Mouse (Mus musculus): ENCODE measurements around the gene BC052040.

BC052040 gene

DNA sequence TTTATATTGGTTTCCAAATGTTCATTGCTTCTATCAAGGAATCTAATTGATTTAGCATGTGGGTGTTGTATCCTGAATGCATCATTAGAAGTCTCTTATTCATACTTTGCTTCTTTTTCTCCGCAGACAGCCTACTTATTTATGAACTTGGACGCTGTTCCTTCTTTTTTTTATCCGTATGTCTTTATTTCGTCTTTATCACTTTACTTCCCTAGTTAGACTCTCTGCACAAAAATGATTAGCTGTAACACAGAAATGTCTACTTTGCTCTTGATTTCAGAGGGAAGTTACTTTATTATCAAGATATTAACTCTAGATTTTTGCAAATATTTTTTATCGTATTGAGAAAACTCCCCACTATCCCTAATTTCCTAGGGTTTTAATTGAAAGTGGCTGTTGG is 117.5 kb downstream of the BC052040 start:
- no peak for DNase-seq (ENCODE audit: low read depth, low spot score)

GRCm38 (mm10) chr2:115702610-115703009 is 121.1 kb downstream of the BC052040 start:
- DNase-seq (ENCODE audit: low read depth, low spot score): no peak

GRCm38 (mm10) chr2:115717535-115717934 is 136.0 kb downstream of the BC052040 start:
- DNase-seq (ENCODE audit: low read depth, low spot score): no peak

DNA sequence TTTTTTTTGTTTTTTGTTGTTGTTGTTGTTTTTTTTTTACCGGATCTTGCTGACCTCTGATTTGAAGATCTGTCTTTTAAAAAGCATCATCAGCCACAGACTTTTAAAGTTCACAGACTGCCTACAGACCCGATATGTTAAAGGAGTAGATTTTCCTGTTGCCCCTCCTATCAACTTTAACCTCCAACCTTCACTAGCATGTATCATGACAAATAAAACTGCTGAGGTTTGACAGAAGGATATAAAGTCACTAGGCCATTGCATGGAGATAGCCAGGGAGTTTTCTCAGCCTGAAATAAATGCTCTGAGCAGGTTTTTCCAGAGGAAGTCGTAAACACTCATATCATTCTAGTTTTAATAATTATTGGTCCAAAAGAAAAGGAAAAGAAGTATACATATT is 136.5 kb downstream of the BC052040 start:
- DNase-seq (ENCODE audit: low read depth, low spot score): no peak

GRCm38 (mm10) chr2:115723452-115723851 is 141.9 kb downstream of the BC052040 start:
- no peak for DNase-seq (ENCODE audit: low read depth, low spot score)

DNA sequence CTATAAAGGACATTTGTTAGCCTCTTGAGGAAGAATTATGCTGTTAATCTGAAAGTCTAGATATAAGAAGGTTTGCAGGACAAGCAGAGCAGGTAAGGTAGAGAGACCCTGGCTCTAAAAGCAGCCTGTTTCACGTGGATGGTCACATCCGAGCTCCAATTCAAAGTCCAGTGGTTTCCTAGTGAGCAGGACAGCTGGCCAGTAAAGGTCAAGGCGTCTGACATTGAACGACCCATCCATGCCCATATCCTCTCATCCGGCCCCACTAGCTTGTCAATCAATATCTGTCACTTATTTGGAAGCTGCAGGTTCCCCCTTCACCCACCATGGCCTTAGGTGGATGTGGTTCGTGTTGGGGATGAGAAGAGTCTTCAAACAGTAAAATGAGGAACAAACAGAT is 142.7 kb downstream of the BC052040 start:
- no peak for DNase-seq (ENCODE audit: low read depth, low spot score)

- DNase-seq (ENCODE audit: low read depth, low spot score): no peak
Measured at GRCm38 (mm10) chr2:115724726-115725125, 143.2 kb downstream of the BC052040 start.

DNA sequence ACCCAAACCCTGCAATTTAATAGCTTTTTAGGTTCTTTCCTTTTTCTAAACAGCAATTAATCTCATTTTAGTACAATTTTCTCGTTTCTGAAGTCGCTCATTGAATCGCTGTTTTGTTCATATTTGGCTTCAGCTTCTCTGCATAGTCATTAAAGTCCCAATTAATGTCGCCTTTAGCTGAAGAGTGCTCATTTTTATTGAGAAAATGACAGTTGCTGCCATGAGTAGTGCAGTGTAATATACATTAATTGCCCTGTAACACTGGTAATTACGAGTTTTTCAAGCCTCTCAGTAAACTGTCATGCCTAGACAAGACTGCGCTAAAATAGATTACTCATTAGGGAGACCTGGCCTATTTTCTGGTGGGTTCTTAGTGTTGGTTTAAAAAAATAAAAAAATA is 144.0 kb downstream of the BC052040 start:
- DNase-seq (ENCODE audit: low read depth, low spot score): no peak

DNA sequence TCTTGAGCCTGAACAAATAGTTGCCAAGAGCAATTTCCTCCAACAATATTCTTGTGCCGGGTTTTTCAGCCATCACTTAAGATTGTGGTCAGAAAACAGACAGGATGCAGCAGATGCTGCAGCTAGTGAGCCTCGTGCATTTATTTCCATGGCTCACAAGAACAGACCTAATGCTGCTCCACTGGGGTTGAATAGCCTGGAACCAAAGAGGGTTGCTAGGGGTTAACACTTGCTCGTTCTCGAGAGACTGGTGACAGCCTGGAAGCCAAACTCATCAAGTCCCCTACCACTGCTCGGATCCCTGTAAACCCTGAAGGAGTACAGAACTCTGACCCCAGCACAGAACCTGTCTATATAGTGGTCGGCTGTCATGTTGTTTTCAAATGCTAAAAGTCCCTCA is 144.4 kb downstream of the BC052040 start:
- no peak for DNase-seq (ENCODE audit: low read depth, low spot score)

DNA sequence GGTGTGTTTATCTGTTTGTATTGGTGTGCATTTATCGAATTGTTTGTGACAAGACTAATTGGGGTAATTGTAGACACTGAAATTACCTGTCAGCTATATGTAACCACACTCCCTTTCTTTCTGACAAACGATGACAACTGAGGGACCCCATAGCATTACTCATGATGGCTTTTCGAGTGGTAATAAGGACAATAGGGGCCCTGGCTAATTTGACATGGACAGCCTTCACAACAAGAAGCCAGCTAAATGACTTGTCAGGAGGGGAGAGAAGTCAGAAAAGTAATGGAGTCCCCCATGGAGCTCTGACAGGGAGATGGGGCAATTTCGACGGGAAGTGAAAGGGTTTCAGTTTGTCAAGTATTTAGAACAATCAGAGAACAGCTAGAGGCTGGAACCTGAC is 145.3 kb downstream of the BC052040 start:
- no peak for DNase-seq (ENCODE audit: low read depth, low spot score)

DNA sequence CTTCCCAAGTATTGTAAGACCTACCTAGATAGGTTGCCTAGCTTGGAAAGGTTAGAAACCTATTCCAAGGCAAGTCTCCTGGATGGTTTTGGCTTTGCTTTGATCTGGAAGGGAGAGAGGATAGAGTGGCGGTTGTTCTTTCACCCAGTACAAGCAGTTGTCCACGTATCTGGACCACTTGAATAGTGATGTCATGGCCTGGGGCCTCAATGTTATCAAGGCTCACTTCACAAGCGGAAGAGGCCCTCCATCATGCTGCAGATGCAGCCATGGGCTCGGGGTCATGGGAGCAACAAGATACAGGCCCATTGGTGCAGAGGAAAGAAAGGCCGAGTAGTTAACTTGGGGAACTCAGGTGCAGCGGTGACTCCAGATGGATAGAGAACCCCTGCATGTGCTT is 147.1 kb downstream of the BC052040 start:
- DNase-seq (ENCODE audit: low read depth, low spot score): no peak

- no peak for DNase-seq (ENCODE audit: low read depth, low spot score)
Measured at GRCm38 (mm10) chr2:115730502-115730901, 149.0 kb downstream of the BC052040 start.

GRCm38 (mm10) chr2:115731171-115731570 is 149.7 kb downstream of the BC052040 start:
- DNase-seq (ENCODE audit: low read depth, low spot score): no peak

- DNase-seq (ENCODE audit: low read depth, low spot score): no peak
Measured at GRCm38 (mm10) chr2:115732572-115732971, 151.1 kb downstream of the BC052040 start.

GRCm38 (mm10) chr2:115733017-115733692 is 151.6 kb downstream of the BC052040 start:
- DNase-seq (ENCODE audit: low read depth, low spot score): no peak

DNA sequence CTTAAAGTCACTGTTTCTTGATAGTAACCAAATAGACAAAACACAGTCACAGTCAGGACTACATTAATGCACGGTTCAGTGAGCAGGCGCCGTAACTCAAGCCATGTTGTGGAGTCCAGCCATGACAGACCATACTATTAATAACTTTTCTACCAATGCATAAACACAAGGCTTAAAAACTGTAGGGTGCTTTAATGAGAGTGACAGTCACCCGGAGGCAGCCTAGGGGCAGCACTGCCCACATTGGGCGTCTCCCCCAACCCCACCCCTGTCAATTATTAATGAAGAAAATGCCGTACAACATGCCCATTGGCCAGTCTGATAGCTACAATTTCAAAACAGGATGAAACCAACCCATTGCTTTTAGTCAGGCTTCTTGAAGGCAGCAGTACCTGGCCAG is 153.3 kb downstream of the BC052040 start:
- DNase-seq (ENCODE audit: low read depth, low spot score): no peak

DNA sequence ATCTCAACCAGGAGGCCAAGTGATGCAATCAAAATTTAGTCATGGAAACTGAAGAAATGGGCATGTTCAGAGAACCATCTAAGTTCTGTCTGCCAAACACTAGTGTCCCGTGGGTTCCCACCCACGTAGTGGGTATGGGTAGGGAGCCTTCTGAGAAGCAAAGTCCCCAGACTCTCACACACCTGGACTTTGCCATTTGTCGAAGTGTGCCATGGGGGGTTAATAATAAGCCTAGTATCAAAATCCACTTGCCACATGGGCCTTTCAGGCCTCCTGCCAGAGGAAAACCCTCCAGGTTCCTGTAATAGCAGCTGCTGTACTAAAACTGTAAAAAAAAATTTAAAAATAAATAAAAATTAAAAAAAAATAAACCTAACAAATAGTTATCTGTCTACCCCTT is 154.9 kb downstream of the BC052040 start:
- no peak for DNase-seq (ENCODE audit: low read depth, low spot score)

DNA sequence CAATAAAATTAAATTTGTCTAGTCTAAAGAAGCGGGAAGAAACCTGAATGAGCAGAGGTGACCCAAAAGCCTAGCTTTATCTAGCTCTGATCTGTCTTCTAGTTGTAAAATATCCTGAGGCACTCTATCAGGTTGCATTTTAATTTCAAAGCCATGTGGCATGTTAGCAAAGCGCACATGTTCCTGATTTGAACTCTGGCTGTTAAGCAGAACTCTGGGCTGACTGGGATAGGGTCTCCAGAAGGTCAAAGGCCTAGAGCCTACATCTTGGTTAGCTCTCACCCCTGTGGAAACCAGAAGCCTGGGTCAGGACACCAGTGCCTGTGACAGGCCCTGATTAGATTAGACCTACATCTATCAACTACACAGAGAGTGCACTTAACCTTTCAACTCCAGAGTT is 156.4 kb downstream of the BC052040 start:
- DNase-seq (ENCODE audit: low read depth, low spot score): no peak

DNA sequence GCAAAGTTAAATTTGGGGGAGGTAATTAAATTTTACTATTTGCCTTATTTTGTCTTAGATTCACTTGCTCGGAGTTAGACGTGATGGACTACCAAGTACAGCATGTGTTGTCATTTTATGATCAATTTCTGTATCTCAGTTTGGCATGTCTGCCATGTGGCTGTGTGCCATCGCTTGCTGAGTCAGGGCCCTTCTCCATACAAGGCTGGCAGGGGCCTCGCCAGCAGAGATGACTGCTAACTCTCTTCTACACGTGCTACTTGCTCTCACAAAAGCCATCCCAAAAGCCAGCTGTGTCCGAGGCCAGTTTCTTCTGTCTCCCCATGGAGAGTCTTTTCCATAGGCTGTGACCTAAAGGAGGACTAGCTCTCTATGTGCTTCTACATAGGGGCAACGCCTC is 160.5 kb downstream of the BC052040 start:
- no peak for DNase-seq (ENCODE audit: low read depth, low spot score)

- no peak for DNase-seq (ENCODE audit: low read depth, low spot score)
Measured at GRCm38 (mm10) chr2:115747639-115748038, 166.1 kb downstream of the BC052040 start.

GRCm38 (mm10) chr2:115751177-115751576 is 169.7 kb downstream of the BC052040 start:
- DNase-seq (ENCODE audit: low read depth, low spot score): no peak

- no peak for DNase-seq (ENCODE audit: low read depth, low spot score)
Measured at GRCm38 (mm10) chr2:115757685-115758084, 176.2 kb downstream of the BC052040 start.

DNA sequence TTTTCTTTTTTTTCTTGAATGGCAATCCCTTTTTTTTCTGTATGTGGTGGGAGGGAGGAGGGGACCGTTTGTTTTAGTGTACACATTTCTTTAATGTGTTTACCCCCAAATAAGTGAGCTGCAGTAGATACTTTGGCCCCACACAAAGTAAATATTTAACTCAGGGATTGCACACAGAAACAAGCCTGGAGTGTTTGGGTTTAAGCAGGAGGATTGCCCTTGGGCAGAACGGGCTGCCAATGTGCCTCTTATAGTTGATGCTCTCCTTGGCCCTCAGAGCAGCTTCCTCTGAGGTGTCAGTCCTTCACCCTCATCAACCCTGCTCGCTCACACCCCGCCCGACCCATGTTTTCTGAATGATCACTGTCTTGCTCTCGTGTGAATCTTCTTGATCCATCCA is 177.0 kb downstream of the BC052040 start:
- DNase-seq (ENCODE audit: low read depth, low spot score): no peak

All from c-Kit-negative CD71-positive TER-119-positive erythroid progenitor cells, embryonic 14.5 days (primary cell).